Mouse (Mus musculus): ENCODE measurements around the gene Angptl4. TPM values are rescaled to one million over a fixed set of nuclear protein-coding genes. Genes with fewer than 3 reads are reported as not detected.

Gene Angptl4
- polyA plus RNA-seq, 1 experiment = 11.7 TPM

DNA sequence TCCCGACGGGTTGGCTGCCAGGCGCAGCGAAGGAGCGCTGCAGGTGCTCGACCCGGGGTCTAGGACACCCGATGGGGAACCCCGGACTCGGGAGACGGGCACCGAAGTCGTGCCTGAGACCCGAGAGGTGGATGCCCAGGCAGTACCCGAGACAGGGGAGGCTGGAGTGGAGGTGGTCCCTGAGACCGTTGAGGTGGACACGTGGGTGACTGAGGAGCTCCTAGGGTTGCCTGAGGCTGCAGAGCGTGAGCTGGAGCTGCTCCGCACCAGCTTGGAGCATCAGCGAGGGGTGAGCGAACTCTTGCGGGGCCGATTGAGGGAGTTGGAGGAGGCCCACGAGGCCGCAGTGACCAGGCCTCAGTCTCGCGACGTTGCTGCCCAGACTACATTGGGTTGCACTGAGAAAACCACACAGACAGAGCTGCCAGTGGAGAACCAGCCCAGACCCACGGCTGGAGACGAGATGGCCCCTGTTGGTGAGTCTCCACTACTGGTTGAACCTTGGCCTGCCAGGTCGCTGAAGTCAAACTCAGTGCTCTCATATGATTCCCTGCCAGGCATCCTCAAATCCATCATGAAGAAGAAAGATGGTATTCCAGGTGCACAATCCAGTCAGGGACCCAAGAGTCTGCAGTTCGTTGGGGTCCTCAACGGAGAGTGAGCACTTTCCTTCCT lies 36.5 kb upstream of the Angptl4 start:
- Histone ChIP-seq H3K4me1 (ENCODE audit: control insufficient read depth, insufficient read depth, low read length) (peaks cover under 1% of the 10 kb centered on the region; the same call in 1 of the 2 replicates), H3K4me3 (ENCODE audit: insufficient read depth, low read length) (no peak overlapping the region), H3K27ac (ENCODE audit: insufficient read depth, low read length) (peak overlapping the region; percentile 48)
- peak; percentile 16; the same call in 1 of the 2 replicates for TF ChIP-seq POLR2A (IDR thresholded peaks at IDR 0.05; ENCODE audit: low read depth, low read length)
- no peak for TF ChIP-seq CTCF (IDR thresholded peaks at IDR 0.05; ENCODE audit: borderline replicate concordance, insufficient read depth, low read length)

DNA sequence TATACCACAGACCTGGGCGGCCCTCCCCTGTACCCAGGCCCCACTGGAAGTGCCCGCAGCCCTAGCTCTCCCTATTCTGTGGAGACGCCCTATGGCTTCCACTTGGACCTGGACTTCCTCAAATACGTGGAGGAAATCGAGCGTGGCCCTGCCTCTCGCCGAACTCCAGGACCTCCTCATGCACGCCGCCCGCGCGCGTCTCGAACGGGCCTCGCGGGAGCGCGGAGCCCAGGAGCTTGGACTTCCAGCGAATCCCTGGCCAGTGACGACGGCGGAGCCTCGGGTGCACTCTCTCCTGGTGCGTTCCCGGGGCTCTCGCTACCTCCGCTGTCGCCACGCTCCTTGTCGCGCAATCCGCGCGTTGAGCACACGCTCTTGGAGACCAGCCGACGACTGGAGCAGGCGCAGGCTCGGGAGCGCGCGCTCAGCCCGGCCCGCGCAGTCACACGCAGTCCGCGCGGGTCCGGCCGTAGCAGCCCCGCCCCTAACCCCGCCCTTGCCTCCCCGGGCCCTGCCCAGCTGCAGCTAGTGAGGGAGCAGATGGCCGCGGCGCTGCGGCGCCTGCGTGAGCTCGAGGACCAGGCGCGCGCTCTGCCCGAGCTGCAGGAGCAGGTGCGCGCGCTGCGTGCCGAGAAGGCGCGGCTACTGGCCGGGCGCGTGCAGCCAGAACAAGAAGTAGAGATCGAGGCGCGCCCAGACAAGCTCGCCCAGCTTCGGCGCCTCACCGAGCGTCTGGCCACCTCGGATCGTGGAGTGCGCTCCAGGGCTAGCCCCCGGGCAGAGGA lies 35.7 kb upstream of the Angptl4 start:
- peaks cover 8% of the 10 kb centered on the region for H3K4me1 ChIP-seq (ENCODE audit: control insufficient read depth, insufficient read depth, low read length)
- H3K27ac ChIP-seq (ENCODE audit: insufficient read depth, low read length) = peak overlapping the region; percentile 48
- TF ChIP-seq CTCF (IDR thresholded peaks at IDR 0.05; ENCODE audit: borderline replicate concordance, insufficient read depth, low read length) = no peak
- peak; percentile 67 for TF ChIP-seq POLR2A (IDR thresholded peaks at IDR 0.05; ENCODE audit: low read depth, low read length)
- H3K4me3 ChIP-seq (ENCODE audit: insufficient read depth, low read length) = peak overlapping the region; percentile 31

DNA sequence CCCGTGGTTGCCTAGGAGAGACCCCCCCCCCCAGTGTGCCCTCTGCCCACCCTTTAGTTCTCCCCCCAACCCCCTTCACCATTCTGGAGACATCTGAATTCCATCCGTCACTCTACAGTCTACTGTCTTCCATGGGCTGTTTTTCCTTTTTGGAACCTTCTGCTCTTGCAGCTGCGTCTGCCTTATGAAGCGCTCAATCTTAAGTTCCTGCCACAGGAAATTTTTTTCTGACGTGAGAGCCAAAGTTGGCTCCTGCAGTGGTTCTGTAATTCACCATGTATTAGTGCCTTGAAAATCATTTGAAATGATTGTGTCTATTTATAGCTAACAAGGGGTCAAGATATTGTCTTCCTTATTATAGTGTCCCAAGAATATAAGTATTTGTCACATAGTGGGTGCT lies 35.0 kb upstream of the Angptl4 start:
- Histone ChIP-seq H3K4me3 (ENCODE audit: insufficient read depth, low read length) (no peak overlapping the region), H3K27ac (ENCODE audit: insufficient read depth, low read length) (no peak overlapping the region)

DNA sequence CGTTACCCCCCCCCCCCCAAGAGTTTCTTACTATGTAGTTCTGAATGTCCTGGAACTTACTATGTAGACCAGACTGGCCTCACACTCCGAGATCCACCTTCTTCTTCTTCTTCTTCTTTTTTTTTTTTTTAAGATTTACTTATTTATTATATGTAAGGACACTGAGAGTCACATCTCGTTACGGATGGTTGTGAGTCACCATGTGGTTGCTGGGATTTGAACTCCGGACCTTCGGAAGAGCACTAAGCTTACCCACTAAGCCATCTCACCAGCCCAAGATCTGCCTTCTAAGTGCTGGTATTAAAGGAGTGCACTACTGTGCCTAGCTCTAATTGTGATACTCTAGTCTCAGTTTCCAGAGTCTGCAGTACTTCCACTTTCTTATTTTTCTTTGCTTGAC lies 33.8 kb upstream of the Angptl4 start:
- Histone ChIP-seq H3K27ac (ENCODE audit: insufficient read depth, low read length) (no peak overlapping the region), H3K4me3 (ENCODE audit: insufficient read depth, low read length) (no peak overlapping the region), H3K4me1 (ENCODE audit: control insufficient read depth, insufficient read depth, low read length) (peaks cover 12% of the 10 kb centered on the region)
- no peak for TF ChIP-seq CTCF (IDR thresholded peaks at IDR 0.05; ENCODE audit: borderline replicate concordance, insufficient read depth, low read length)
- TF ChIP-seq POLR2A (IDR thresholded peaks at IDR 0.05; ENCODE audit: low read depth, low read length) = no peak

More for the DNA sequence above, 35.0 kb upstream of the Angptl4 start:
- peaks cover 9% of the 10 kb centered on the region for H3K4me1 ChIP-seq (ENCODE audit: control insufficient read depth, insufficient read depth, low read length)
- TF ChIP-seq CTCF (IDR thresholded peaks at IDR 0.05; ENCODE audit: borderline replicate concordance, insufficient read depth, low read length) (no peak), POLR2A (IDR thresholded peaks at IDR 0.05; ENCODE audit: low read depth, low read length) (no peak)

DNA sequence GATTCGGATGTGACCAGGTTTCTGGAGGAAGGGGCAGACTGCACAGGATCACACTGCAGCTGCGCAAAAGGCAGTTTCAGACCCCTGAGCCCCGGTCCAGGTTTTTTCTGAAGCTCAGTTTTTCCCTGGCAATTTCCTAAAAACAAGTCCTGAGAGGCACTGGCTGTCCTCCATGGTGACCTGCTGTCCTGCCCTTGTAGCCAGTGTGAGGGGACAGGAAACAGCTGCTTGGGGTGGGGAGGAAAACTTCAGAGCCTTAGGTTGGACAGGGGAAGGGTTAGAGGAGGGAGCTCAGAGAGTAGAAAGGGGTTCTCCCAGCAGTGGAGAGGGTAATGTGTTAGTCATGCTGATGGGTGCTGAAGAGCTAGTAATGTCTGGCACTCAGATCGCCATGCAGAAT lies 31.4 kb upstream of the Angptl4 start:
- Histone ChIP-seq H3K27ac (ENCODE audit: insufficient read depth, low read length) (no peak overlapping the region), H3K4me1 (ENCODE audit: control insufficient read depth, insufficient read depth, low read length) (peaks cover 12% of the 10 kb centered on the region), H3K4me3 (ENCODE audit: insufficient read depth, low read length) (no peak overlapping the region)
- TF ChIP-seq CTCF (IDR thresholded peaks at IDR 0.05; ENCODE audit: borderline replicate concordance, insufficient read depth, low read length) (no peak), POLR2A (IDR thresholded peaks at IDR 0.05; ENCODE audit: low read depth, low read length) (no peak)

DNA sequence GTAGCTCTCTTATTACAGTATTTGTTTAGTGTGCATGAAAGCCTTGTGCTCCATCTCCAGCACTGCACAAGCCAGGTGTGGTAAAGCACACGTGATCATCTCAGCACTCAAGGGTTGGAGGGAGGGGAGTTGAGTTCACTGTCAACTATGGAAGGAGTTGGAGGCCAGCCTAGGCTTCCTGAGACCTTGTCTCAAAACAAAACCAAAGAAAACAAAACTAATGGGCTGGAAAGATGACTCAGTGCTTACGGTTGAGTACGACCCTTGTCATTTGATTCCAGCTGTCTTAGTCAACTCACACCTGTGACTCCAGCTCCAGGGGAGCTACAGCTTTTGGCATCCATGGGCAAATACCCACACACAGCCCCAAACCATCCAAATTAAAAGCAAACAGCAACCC lies 30.8 kb upstream of the Angptl4 start:
- H3K27ac ChIP-seq (ENCODE audit: insufficient read depth, low read length) = no peak overlapping the region
- H3K4me1 ChIP-seq (ENCODE audit: control insufficient read depth, insufficient read depth, low read length) = peaks cover 12% of the 10 kb centered on the region
- TF ChIP-seq CTCF (IDR thresholded peaks at IDR 0.05; ENCODE audit: borderline replicate concordance, insufficient read depth, low read length) (no peak), POLR2A (IDR thresholded peaks at IDR 0.05; ENCODE audit: low read depth, low read length) (no peak)
- no peak overlapping the region for H3K4me3 ChIP-seq (ENCODE audit: insufficient read depth, low read length)

DNA sequence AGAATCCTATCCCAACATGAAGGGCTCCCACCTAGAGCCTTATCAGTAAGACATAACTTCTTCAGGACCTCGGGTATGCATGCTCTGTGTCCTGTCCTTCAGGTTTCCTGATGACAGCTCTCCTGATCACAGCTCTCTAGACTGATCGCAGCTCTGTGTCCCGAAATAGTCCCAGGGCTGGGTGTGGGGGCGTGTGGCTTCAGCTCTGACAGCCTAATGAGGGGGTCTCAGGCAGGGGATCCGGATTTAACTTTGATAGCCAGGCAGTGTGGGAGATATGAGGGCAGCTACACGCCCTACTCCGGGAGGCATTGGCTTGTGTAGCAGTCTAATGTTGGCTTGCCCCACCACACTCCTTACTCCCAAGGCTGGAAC lies 29.5 kb upstream of the Angptl4 start:
- TF ChIP-seq CTCF (IDR thresholded peaks at IDR 0.05; ENCODE audit: borderline replicate concordance, insufficient read depth, low read length) (no peak), POLR2A (IDR thresholded peaks at IDR 0.05; ENCODE audit: low read depth, low read length) (no peak)
- Histone ChIP-seq H3K4me1 (ENCODE audit: control insufficient read depth, insufficient read depth, low read length) (peaks cover 12% of the 10 kb centered on the region), H3K27ac (ENCODE audit: insufficient read depth, low read length) (no peak overlapping the region), H3K4me3 (ENCODE audit: insufficient read depth, low read length) (no peak overlapping the region; the same call in 1 of the 2 replicates)

DNA sequence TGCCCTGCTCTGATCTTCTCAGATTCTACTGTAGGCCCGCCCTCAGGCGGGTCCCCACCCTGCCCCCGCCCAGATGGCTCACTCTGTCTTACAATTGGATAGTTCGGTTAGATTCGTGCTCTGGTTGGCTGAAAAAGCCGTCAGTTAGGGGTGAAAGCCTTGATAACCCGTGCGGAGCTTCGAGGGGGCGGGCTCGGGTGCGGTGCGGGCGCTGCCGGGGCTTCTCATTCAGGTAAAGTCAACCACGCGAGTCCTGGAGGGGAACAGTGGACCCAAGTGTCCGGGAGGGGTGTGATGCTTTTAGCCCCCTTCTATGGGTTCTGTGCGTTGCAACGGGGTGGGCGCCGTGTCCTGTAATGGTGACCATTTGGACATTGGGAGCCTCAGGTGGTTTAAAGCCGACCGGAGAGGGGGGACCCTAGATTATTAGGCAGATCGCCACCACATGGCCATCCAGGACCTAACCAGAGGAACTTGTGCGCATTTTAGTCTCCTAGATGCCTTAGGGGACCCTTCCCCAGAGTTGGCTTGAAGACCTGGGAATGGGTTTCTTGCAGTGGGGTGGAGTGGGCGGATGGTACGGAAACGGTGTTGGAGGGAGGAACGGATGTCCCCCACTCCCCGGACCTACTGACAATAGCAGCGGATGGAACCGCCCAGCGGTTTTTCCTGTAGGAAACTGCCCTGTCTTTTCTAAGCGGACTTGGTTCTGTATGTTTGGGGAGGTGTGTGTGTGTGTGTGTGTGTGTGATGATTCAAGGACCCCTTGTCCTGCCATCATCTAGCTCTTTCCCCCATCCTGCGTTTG lies 28.9 kb upstream of the Angptl4 start, which contains the start of gene Kank3:
Gene Kank3 (plus strand): TSS at position 186 of the 808 bp plus-strand sequence.
- H3K27ac ChIP-seq (ENCODE audit: insufficient read depth, low read length) = no peak within 1 kb of the TSS
- peaks cover 12% of the 10 kb centered on the region for H3K4me1 ChIP-seq (ENCODE audit: control insufficient read depth, insufficient read depth, low read length)
- peak within 1 kb of the TSS; percentile 42 for H3K4me3 ChIP-seq (ENCODE audit: insufficient read depth, low read length)
- TF ChIP-seq POLR2A (IDR thresholded peaks at IDR 0.05; ENCODE audit: low read depth, low read length) (no peak), CTCF (IDR thresholded peaks at IDR 0.05; ENCODE audit: borderline replicate concordance, insufficient read depth, low read length) (no peak)

DNA sequence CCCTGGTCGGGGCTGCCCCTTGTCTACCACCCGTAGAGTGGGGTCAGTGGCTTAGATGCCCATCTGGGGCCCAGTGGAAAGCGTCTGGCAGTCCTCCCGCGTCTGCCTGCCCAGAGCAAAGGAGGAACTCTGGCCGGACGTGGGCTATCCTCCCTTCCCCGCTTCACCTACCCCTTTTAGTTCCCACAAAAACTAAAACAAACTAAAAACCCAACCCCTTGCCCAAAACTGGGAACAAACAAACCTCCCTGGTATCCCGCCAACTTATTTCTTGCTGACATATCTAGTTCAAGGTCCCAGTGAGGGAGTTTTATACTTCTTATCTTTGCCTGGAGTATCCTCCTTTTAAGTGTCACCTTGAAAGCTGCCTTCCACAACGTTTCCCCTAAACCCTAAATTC lies 26.6 kb upstream of the Angptl4 start:
- Histone ChIP-seq H3K4me1 (ENCODE audit: control insufficient read depth, insufficient read depth, low read length) (peaks cover 12% of the 10 kb centered on the region), H3K4me3 (ENCODE audit: insufficient read depth, low read length) (no peak overlapping the region), H3K27ac (ENCODE audit: insufficient read depth, low read length) (no peak overlapping the region)
- TF ChIP-seq CTCF (IDR thresholded peaks at IDR 0.05; ENCODE audit: borderline replicate concordance, insufficient read depth, low read length) = no peak
- no peak for TF ChIP-seq POLR2A (IDR thresholded peaks at IDR 0.05; ENCODE audit: low read depth, low read length)
